Mouse (Mus musculus) lung, embryonic 15.5 days (tissue): ENCODE measurements around the gene Abca3. TPM values are rescaled to one million over a fixed set of nuclear protein-coding genes. Genes with fewer than 3 reads are reported as not detected.

ENCODE experiments used
- ATAC-seq: fragments of 200-750 bp; cut with Nextera tagmentation; 2 replicates; pipeline ENCODE4 v1.8.0; 2017; ENCODE audit warnings: moderate number of reproducible peaks, borderline replicate concordance; ENCODE audit not compliant: low FRiP score, low TSS enrichment; ENCODE audit errors: extremely low read depth
- H3K27ac ChIP-seq: fragments of 300-500 bp; sonication (generic); 2 replicates; pipeline ENCODE4 v1.5.1; 2015; ENCODE audit warnings: moderate library complexity, mild to moderate bottlenecking, inconsistent platforms
- H3K27me3 ChIP-seq: fragments of 300-500 bp; sonication (generic); 2 replicates; pipeline ENCODE4 v1.6.1; 2015; ENCODE audit warnings: inconsistent platforms
- H3K36me3 ChIP-seq: fragments of 300-500 bp; sonication (generic); 2 replicates; pipeline ENCODE4 v1.6.1; 2015; ENCODE audit warnings: inconsistent platforms
- H3K4me1 ChIP-seq: fragments of 300-500 bp; sonication (generic); 2 replicates; pipeline ENCODE4 v1.6.1; 2015; ENCODE audit warnings: inconsistent platforms
- H3K4me2 ChIP-seq: fragments of 300-500 bp; sonication (generic); 2 replicates; pipeline ENCODE4 v1.6.1; 2015; ENCODE audit warnings: inconsistent platforms, mild to moderate bottlenecking, moderate library complexity
- H3K4me3 ChIP-seq: fragments of 300-500 bp; sonication (generic); 2 replicates; pipeline ENCODE4 v1.5.1; 2015; ENCODE audit warnings: mild to moderate bottlenecking, inconsistent platforms
- H3K9ac ChIP-seq: fragments of 300-500 bp; sonication (generic); 2 replicates; pipeline ENCODE4 v1.6.1; 2015; ENCODE audit warnings: inconsistent platforms
- H3K9me3 ChIP-seq: fragments of 300-500 bp; sonication (generic); 2 replicates; pipeline ENCODE4 v1.6.1; 2016; ENCODE audit warnings: inconsistent platforms
- WGBS: fragments of 180-500 bp; shearing (Covaris S2); methylation state at CpG from one replicate; pipeline ENCODE4 v1.1.7; 2015; 5-methylcytosine and 5-hydroxymethylcytosine counted together
- polyA plus RNA-seq: library from polyadenylated mRNA; unstranded; fragments of >200 nt; fragmentation: Nextera tagmentation; extraction: Ambion mirVana; gene quantifications from 2 replicates; pipeline ENCODE4 v1.2.1, GENCODE M21; 2015

The Abca3 gene
- 18.2 and 23.1 TPM in 2 replicates for polyA plus RNA-seq

- peak within 1 kb of the TSS; percentile 97 for H3K4me2 ChIP-seq
Observed at GRCm38 (mm10) chr17:24351760-24352357, at the start of gene Abca3. Gene Abca3 (plus strand): TSS chr17:24351950.

GRCm38 (mm10) chr17:24307500-24307899 lies 44.2 kb upstream of the Abca3 start:
- WGBS = 47% methylated on average over 4 of the region's 4 CpGs

More at GRCm38 (mm10) chr17:24351760-24352357, at the start of gene Abca3:
- H3K27ac ChIP-seq = peak within 1 kb of the TSS; percentile 77
- H3K27me3 ChIP-seq = peaks cover 34% of the 10 kb centered on the region
- no peaks in the 10 kb centered on the region for H3K36me3 ChIP-seq
- H3K9ac ChIP-seq = peak within 1 kb of the TSS; percentile 68
- under 1% methylated on average over 49 of the region's 55 CpGs for WGBS
- peak within 1 kb of the TSS; percentile 76 for H3K4me3 ChIP-seq
- H3K9me3 ChIP-seq = no peaks in the 10 kb centered on the region
- H3K4me1 ChIP-seq = peaks cover 31% of the 10 kb centered on the region; the same call in 1 of the 2 replicates
- peak; percentile 92 for ATAC-seq

GRCm38 (mm10) chr17:24320826-24321225 lies 30.9 kb upstream of the Abca3 start:
- Histone ChIP-seq H3K4me3 (no peak overlapping the region), H3K36me3 (no peaks in the 10 kb centered on the region), H3K27ac (no peak overlapping the region), H3K4me1 (no peaks in the 10 kb centered on the region), H3K27me3 (no peaks in the 10 kb centered on the region), H3K4me2 (no peak overlapping the region), H3K9ac (no peak overlapping the region), H3K9me3 (no peaks in the 10 kb centered on the region)
- WGBS = 71% methylated on average over 3 of the region's 3 CpGs
- ATAC-seq = no peak

More at GRCm38 (mm10) chr17:24307500-24307899, 44.2 kb upstream of the Abca3 start:
- Histone ChIP-seq H3K9me3 (no peaks in the 10 kb centered on the region), H3K9ac (no peak overlapping the region), H3K4me1 (no peaks in the 10 kb centered on the region), H3K27me3 (no peaks in the 10 kb centered on the region), H3K4me3 (no peak overlapping the region), H3K4me2 (no peak overlapping the region), H3K27ac (no peak overlapping the region), H3K36me3 (no peaks in the 10 kb centered on the region)
- ATAC-seq = no peak

GRCm38 (mm10) chr17:24325051-24325450 lies 26.7 kb upstream of the Abca3 start:
- Histone ChIP-seq H3K27me3 (no peaks in the 10 kb centered on the region), H3K36me3 (no peaks in the 10 kb centered on the region), H3K4me2 (no peak overlapping the region), H3K9me3 (no peaks in the 10 kb centered on the region), H3K4me3 (no peak overlapping the region), H3K9ac (no peak overlapping the region), H3K4me1 (no peaks in the 10 kb centered on the region), H3K27ac (no peak overlapping the region)
- WGBS = 88% methylated on average over 10 of the region's 10 CpGs
- ATAC-seq = no peak

GRCm38 (mm10) chr17:24327656-24328055 lies 24.1 kb upstream of the Abca3 start:
- H3K4me3 ChIP-seq = no peak overlapping the region
- H3K27me3 ChIP-seq = no peaks in the 10 kb centered on the region
- ATAC-seq = no peak
- H3K9ac ChIP-seq = no peak overlapping the region
- no peaks in the 10 kb centered on the region for H3K36me3 ChIP-seq
- no peaks in the 10 kb centered on the region for H3K9me3 ChIP-seq
- WGBS = 81% methylated on average over 7 of the region's 7 CpGs
- no peak overlapping the region for H3K4me2 ChIP-seq
- H3K4me1 ChIP-seq = no peaks in the 10 kb centered on the region
- H3K27ac ChIP-seq = no peak overlapping the region

- Histone ChIP-seq H3K4me3 (no peak overlapping the region), H3K36me3 (no peaks in the 10 kb centered on the region), H3K4me1 (no peaks in the 10 kb centered on the region), H3K27me3 (peaks cover 5% of the 10 kb centered on the region; the same call in 1 of the 2 replicates), H3K4me2 (no peak overlapping the region), H3K9ac (no peak overlapping the region), H3K9me3 (no peaks in the 10 kb centered on the region), H3K27ac (no peak overlapping the region)
- WGBS = 75% methylated on average over 8 of the region's 8 CpGs
- ATAC-seq = no peak
Observed at GRCm38 (mm10) chr17:24344672-24345071, 7.1 kb upstream of the Abca3 start.

GRCm38 (mm10) chr17:24346831-24347230 lies 4.9 kb upstream of the Abca3 start:
- H3K27ac ChIP-seq = no peak overlapping the region
- no peak overlapping the region for H3K4me3 ChIP-seq
- no peak overlapping the region for H3K4me2 ChIP-seq
- peaks cover 8% of the 10 kb centered on the region; the same call in 1 of the 2 replicates for H3K4me1 ChIP-seq
- no peak for ATAC-seq
- peaks cover 27% of the 10 kb centered on the region for H3K27me3 ChIP-seq
- H3K9me3 ChIP-seq = no peaks in the 10 kb centered on the region
- WGBS = 47% methylated on average over 7 of the region's 7 CpGs
- H3K36me3 ChIP-seq = no peaks in the 10 kb centered on the region
- H3K9ac ChIP-seq = no peak overlapping the region

GRCm38 (mm10) chr17:24349176-24349575 lies 2.6 kb upstream of the Abca3 start:
- no peaks in the 10 kb centered on the region for H3K36me3 ChIP-seq
- no peak overlapping the region for H3K9ac ChIP-seq
- no peak overlapping the region for H3K4me2 ChIP-seq
- WGBS = 59% methylated on average over 2 of the region's 2 CpGs
- no peak overlapping the region for H3K4me3 ChIP-seq
- H3K4me1 ChIP-seq = peaks cover 23% of the 10 kb centered on the region; the same call in 1 of the 2 replicates
- H3K27me3 ChIP-seq = peaks cover 34% of the 10 kb centered on the region
- no peak for ATAC-seq
- H3K27ac ChIP-seq = no peak overlapping the region
- H3K9me3 ChIP-seq = no peaks in the 10 kb centered on the region

- H3K27ac ChIP-seq = peak within 1 kb of the TSS; percentile 77
- H3K27me3 ChIP-seq = peaks cover 34% of the 10 kb centered on the region
- H3K9ac ChIP-seq = peak within 1 kb of the TSS; percentile 68
- 4% methylated on average over 42 of the region's 42 CpGs for WGBS
- peaks cover 31% of the 10 kb centered on the region; the same call in 1 of the 2 replicates for H3K4me1 ChIP-seq
- H3K4me3 ChIP-seq = peak within 1 kb of the TSS; percentile 76
- H3K4me2 ChIP-seq = peak within 1 kb of the TSS; percentile 97
- no peaks in the 10 kb centered on the region for H3K9me3 ChIP-seq
- H3K36me3 ChIP-seq = no peaks in the 10 kb centered on the region
- ATAC-seq = no peak
Observed at GRCm38 (mm10) chr17:24350926-24351759, 607 bp upstream of the Abca3 start, which contains the start of gene Abca17. Gene Abca17 (minus strand): TSS chr17:24351068.

GRCm38 (mm10) chr17:24352370-24353194 lies 832 bp downstream of the Abca3 start:
- peak overlapping the region; percentile 77 for H3K27ac ChIP-seq
- H3K4me2 ChIP-seq = peak overlapping the region; percentile 97
- peak; percentile 12 for ATAC-seq
- H3K9ac ChIP-seq = peak overlapping the region; percentile 68
- peaks cover 31% of the 10 kb centered on the region; the same call in 1 of the 2 replicates for H3K4me1 ChIP-seq
- whole genome bisulfite sequencing = 3% methylated on average over 36 of the region's 36 CpGs
- H3K36me3 ChIP-seq = no peaks in the 10 kb centered on the region
- peak overlapping the region; percentile 76 for H3K4me3 ChIP-seq
- H3K27me3 ChIP-seq = peaks cover 34% of the 10 kb centered on the region
- H3K9me3 ChIP-seq = no peaks in the 10 kb centered on the region

GRCm38 (mm10) chr17:24353960-24354359 lies 2.2 kb downstream of the Abca3 start:
- 76% methylated on average over 3 of the region's 3 CpGs for WGBS
- peaks cover 40% of the 10 kb centered on the region for H3K4me1 ChIP-seq
- no peak overlapping the region for H3K27ac ChIP-seq
- ATAC-seq = no peak
- H3K36me3 ChIP-seq = no peaks in the 10 kb centered on the region
- no peak overlapping the region for H3K9ac ChIP-seq
- peak overlapping the region; percentile 97; the same call in 1 of the 2 replicates for H3K4me2 ChIP-seq
- H3K9me3 ChIP-seq = no peaks in the 10 kb centered on the region
- H3K27me3 ChIP-seq = peaks cover 33% of the 10 kb centered on the region
- H3K4me3 ChIP-seq = no peak overlapping the region
